Mouse (Mus musculus): ENCODE data around the gene Tubb4b. TPM values are rescaled to one million over a fixed set of nuclear protein-coding genes. Genes with fewer than 3 reads are reported as not detected.
"Not testable (repeated sequence)": the region's sequence is repeated elsewhere in the genome, so short reads cannot be mapped to it uniquely, and the experiment has no call there.

Gene Tubb4b
- total RNA-seq (2021): 100 to 1,000 TPM; 324 to 351 TPM

GRCm38 (mm10) chr2:25224492-25224765, at the start of gene Tubb4b:
Gene Tubb4b (minus strand): TSS chr2:25224702.
- no peak for DNase-seq

DNA sequence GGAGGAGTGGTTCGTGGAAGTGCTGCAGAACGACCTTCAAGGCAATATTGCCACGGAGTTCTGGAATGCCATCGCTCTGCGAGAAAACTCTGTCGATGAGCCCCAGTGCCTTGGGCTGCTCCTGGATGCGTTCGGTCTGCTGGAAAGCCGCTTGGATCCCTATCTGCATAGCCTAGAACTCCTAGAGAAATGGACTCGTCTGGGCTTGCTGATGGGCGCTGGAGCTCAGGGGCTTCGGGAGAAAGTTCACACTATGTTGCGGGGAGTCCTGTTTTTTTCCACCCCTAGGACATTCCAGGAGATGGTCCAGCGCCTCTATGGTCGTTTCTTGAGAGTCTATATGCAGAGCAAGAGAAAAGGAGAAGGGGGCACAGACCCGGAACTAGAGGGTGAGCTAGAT, 48.5 kb upstream of the Tubb4b start:
- DNase-seq: no peak
- intact Hi-C loops (cut with DNase I): no loop called here

More at GRCm38 (mm10) chr2:25224492-25224765, at the start of gene Tubb4b:
- intact Hi-C loops (cut with DNase I): loop anchor here (5.0 kb wide), 1 partner anchor 33 kb away; the partner anchor contains the start of gene Tmem203

GRCm38 (mm10) chr2:25272515-25272914, 48.0 kb upstream of the Tubb4b start:
- no peak for DNase-seq
- intact Hi-C loops (cut with DNase I): no loop called here

- DNase-seq: peak; percentile 98
- intact Hi-C loops (cut with DNase I): no loop called here
Measured at GRCm38 (mm10) chr2:25271827-25272511, 47.5 kb upstream of the Tubb4b start, which contains the start of the genes Ssna1 and Anapc2. Gene Ssna1 (minus strand): TSS chr2:25272438. Gene Anapc2 (plus strand): TSS chr2:25272478.

DNA sequence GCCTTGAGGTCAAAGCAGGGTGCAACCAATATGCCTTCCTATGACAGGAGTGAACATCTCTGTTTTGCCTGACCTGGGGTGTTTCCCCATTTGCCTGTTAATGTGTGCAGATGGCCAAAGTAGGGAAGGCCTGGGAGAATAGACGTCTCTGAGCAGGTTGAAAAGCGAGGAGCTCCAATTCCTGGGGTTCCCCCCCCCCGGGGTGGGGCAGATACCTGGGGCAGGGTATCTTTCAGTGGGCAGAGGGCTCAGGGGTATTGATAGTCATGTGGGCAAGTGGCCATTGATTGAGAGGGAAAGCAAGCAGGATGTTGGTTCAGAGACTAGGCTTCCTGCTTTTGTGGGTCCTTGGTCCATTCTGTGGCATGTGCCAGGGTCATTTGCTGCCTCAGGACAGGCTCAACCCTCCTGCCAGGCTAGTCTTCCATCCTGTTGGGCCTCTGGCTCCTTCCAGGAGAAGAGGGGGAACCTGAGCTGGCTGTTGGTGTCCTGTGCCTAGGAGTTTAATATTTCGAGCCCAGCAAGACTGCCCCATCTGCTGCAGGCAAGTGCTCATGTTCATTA, 43.3 kb upstream of the Tubb4b start:
- DNase-seq: no peak
- intact Hi-C loops (cut with DNase I): no loop called here

- DNase-seq: peak; percentile 80
- intact Hi-C loops (cut with DNase I): no loop called here
Measured at GRCm38 (mm10) chr2:25267241-25267640, 42.7 kb upstream of the Tubb4b start.

DNA sequence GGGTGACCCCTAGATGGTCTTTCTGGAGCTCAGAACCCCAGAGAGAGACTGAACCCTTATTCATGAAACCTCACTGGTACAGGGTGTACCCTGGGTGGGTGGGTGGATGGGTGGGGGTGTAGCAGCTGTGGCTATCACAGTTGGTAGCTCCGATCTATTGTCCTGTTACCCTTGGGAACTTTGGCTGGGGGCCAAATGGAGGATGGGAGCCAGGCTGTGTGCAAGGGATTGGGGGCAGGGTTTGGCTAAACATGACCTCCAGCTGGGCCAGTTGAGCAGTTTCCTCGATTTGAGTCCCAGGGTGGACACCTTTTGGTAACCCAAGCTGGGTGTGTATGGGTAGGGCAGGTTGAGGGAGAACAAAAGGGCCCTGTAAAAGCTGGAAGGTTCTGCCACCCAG, 42.2 kb upstream of the Tubb4b start:
- intact Hi-C loops (cut with DNase I): no loop called here
- DNase-seq: peak; percentile 87

- intact Hi-C loops (cut with DNase I): no loop called here
- peak; percentile 95 for DNase-seq
Measured at GRCm38 (mm10) chr2:25265897-25266656, 41.6 kb upstream of the Tubb4b start.

GRCm38 (mm10) chr2:25264851-25265250, 40.3 kb upstream of the Tubb4b start:
- intact Hi-C loops (cut with DNase I): no loop called here

DNA sequence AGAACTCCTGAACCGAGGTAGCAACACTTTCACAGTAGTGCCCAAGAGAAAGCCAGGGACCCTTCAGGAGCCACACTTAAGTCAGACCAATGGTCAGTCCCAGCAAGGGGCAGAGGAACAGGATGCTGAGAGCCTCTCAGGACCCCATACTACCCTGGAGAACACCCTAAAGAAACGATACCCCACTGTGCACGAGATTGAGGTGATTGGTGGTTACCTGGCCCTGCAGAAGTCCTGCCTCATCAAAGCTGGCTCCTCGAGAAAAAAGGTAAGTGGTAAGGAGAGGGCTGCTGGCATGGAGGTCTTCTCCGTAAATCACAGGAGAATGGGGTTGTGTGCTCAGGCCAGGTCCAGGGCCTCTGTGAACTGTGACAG, 39.8 kb upstream of the Tubb4b start:
- no peak for DNase-seq
- intact Hi-C loops (cut with DNase I): no loop called here

More at GRCm38 (mm10) chr2:25264851-25265250, 40.3 kb upstream of the Tubb4b start:
- peak; percentile 80 for DNase-seq

GRCm38 (mm10) chr2:25263623-25264285, 39.3 kb upstream of the Tubb4b start:
- intact Hi-C loops (cut with DNase I): no loop called here

DNA sequence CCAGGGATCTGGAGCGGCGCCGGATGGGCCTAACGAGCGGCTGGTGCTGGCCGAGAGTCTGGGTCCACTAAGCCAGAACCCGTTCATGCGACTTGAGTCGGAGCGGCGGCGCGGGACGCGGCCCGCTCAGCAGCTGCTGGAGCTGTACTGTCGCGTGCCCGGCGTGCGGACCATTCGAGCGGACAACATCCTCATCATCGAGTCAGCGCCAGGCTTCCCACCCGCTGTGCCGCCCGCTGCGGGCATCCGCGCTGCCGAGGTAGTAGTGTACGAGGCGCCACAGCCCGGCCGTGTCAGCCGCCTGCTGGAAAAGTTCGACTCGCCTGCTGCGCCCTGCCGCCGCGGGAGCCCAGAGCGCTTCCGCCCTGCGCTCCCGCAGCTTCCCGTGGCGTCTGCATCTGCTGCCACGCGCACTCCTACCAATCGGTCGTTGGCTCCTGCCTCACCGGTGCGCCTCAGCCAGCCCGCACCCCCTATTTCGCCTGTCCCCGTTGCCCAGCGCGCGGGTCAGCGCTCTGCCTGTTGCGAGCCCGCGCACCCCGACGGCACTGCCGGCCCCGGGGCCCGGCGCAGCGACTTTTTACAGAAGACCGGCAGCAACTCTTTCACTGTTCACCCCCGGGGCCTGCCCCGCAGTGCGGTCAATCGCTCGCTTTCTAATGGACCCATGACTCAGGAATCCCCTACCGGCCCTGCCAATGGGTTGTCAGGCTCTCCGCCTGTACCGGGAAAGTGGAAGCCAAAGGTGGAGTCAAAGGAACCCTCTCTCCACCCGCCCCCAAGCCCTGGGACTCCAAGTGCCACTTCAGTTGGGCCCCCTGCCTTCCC, 38.5 kb upstream of the Tubb4b start:
- intact Hi-C loops (cut with DNase I): no loop called here
- peak; percentile 82 for DNase-seq

More at GRCm38 (mm10) chr2:25263623-25264285, 39.3 kb upstream of the Tubb4b start:
- DNase-seq: peak; percentile 75

DNA sequence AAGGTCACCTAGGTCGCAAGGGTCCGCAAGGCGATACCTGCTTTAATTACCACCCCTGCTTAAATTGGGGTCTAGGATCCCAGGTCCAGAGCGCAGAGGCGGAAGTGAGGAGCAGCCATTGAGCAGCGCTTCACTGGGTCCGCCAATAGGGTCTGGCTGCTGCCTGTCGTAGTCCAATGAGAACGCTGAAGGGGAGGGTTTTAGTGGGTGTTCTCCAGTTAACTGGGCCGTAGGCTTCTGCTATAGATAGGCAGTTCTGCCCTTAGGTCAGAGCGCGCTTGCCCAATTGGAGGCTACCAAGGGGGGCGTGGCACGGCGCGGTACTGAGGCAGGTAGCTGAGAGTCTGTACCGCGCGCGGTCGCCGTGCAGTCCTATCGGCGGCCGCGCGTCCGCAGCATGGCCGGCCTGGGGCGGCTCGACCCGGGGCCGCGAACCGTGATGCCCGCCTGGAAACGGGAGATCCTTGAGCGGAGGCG, 37.8 kb upstream of the Tubb4b start, which contains the start of gene Tprn:
Tprn (plus strand) TSS at position 328 of the 477 bp plus-strand sequence.
- peak; percentile 97 for DNase-seq
- intact Hi-C loops (cut with DNase I): no loop called here

DNA sequence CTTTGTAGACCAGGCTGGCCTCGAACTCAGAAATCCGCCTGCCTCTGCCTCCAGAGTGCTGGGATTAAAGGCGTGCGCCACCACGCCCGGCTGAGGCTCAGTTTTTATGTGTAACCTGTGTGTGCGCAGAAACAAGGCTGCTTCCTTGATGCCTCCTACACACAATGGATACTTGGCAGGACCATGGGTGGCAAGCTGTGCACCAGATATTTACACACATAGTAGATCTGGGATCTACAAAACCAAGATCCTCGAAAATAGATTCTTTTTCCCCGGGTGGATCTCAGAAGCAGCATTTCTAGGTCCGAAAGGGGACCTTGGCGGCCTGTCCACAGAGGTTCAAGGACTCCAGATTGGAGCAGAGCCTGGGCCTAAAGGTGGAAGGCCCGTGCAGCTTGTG, 37.4 kb upstream of the Tubb4b start:
- intact Hi-C loops (cut with DNase I): no loop called here
- DNase-seq: no peak

GRCm38 (mm10) chr2:25258887-25259286, 34.4 kb upstream of the Tubb4b start:
- intact Hi-C loops (cut with DNase I): loop anchor here (5.0 kb wide), 2 partner anchors 37 to 62 kb away; partner anchors contain the start of genes Tor4a and Tubb4b

DNA sequence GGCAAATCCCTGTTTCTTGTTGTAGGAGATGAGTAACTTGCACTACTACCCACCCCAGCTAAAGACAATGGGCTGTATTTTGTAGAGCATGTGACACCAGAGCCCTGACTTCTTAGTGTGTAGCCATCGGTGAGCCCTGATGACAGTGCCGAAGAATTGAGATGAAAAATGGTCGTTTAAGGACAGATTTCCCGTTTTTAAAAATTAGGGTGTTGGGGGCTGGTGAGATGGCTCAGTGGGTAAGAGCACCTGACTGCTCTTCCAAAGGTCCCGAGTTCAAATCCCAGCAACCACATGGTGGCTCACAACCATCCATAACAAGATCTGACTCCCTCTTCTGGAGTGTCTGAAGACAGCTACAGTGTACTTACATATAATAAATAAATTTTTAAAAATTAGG, 32.7 kb upstream of the Tubb4b start:
- DNase-seq: not testable (repeated sequence)
- intact Hi-C loops (cut with DNase I): loop anchor here (5.0 kb wide), 2 partner anchors 35 to 60 kb away; partner anchors contain the start of genes Tor4a and Tubb4b

More at GRCm38 (mm10) chr2:25258887-25259286, 34.4 kb upstream of the Tubb4b start:
- no peak for DNase-seq

DNA sequence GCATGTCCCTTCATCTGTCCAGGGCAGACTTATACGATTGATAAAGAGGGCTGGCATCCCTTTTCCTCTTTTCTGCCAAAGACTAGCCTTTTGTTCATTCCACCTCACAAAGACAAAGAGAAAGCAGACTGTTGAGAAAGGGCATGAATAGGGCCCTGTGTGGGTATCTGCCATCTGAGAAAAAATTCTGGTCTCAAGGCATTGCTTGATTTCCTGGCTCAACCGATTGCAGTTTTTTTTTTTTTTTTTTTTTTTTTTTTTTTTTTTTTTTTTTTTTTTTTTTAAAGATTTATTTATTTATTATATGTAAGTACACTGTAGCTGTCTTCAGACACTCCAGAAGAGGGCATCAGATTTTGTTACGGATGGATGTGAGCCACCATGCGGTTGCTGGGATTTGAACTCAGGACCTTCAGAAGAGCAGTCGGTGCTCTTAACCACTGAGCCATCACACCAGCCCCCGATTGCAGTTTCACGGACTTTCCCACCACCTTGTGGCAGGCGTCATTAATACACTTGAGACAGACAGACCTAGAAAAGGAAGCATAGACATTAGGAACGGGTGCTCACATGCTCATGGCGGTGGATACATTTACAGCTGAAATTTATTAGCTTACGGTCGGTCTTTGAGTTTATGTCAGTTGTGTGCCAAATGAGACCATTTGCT, 32.1 kb upstream of the Tubb4b start:
- DNase-seq: not testable (repeated sequence)
- intact Hi-C loops (cut with DNase I): loop anchor here (5.0 kb wide), 2 partner anchors 34 to 59 kb away; partner anchors contain the start of genes Tor4a and Tubb4b

GRCm38 (mm10) chr2:25255284-25255779, 30.8 kb upstream of the Tubb4b start, which contains the start of gene Tmem203:
Gene Tmem203 (plus strand): TSS chr2:25255439.
- DNase-seq: peak; percentile 91
- intact Hi-C loops (cut with DNase I): loop anchor here (5.0 kb wide), 2 partner anchors 33 to 58 kb away; partner anchors contain the start of genes Tor4a and Tubb4b

DNA sequence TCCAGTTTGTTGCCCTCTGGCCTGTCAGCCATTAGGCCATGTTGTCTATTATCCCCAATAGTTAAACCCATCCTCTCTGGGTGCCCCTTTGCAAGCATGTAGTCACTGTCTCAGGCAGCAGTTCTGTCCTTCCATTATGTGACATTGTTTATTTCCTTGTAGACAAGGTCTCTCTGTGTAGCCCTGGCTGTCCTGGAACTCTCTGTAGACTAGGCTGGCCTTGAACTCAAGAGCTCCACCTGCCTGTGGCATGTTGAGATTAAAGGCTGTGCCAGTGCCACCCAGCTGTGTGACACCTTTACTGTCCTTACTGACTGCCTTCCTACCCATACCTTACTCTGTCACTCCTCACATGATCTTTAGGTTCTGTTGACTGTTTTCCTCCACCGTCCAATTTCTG, 27.8 kb upstream of the Tubb4b start:
- DNase-seq: no peak
- intact Hi-C loops (cut with DNase I): no loop called here

Measured in left cerebral cortex, postnatal 4 days (tissue).